Mouse (Mus musculus) kidney, postnatal 4 days (tissue): ENCODE measurements at regions not wholly inside any gene's neighbourhood (a gene's known extent, or its start where the extent isn't known, plus 50 kb on each side); places are given as distances from the start of the nearest gene placed in this dataset.

Experiments
- DNase-seq, 2 experiments: peaks; one replicate each; pipeline ENCODE4 v3.0.0; 2021; ENCODE audit warnings: mixed read lengths in 2 of 2

- DNase-seq, result no peak
Observed at GRCm38 (mm10) chr6:148719062-148719461, 112.2 kb downstream of the Ipo8 start.

- DNase-seq, result no peak
Observed at GRCm38 (mm10) chr6:148710406-148710805, 120.9 kb downstream of the Ipo8 start.

GRCm38 (mm10) chr6:148708389-148708788 is 122.9 kb downstream of the Ipo8 start:
- no peak for DNase-seq

GRCm38 (mm10) chr6:148705711-148706110 is 125.6 kb downstream of the Ipo8 start:
- peak; percentile 63 to 65 for DNase-seq

- DNase-seq, result peak in 1 of 2 experiments; percentile 3
Observed at GRCm38 (mm10) chr6:148693329-148693728, 137.9 kb downstream of the Ipo8 start.

GRCm38 (mm10) chr6:148687770-148688169 is 143.5 kb downstream of the Ipo8 start:
- peak; percentile 83 to 84 for DNase-seq

- no peak for DNase-seq
Observed at GRCm38 (mm10) chr6:148660152-148660551, 171.1 kb downstream of the Ipo8 start.

GRCm38 (mm10) chr6:148653216-148653615 is 178.1 kb downstream of the Ipo8 start:
- no peak for DNase-seq

- no peak for DNase-seq
Observed at GRCm38 (mm10) chr6:148652434-148652833, 178.8 kb downstream of the Ipo8 start.

GRCm38 (mm10) chr6:148647423-148648390 is 183.6 kb downstream of the Ipo8 start:
- no peak for DNase-seq

GRCm38 (mm10) chr6:148640595-148640994 is 190.7 kb downstream of the Ipo8 start:
- no peak for DNase-seq

- DNase-seq, result no peak
Observed at GRCm38 (mm10) chr6:148634148-148634547, 190.0 kb upstream of the Tmtc1 start.

GRCm38 (mm10) chr6:148627090-148627605 is 183.0 kb upstream of the Tmtc1 start:
- no peak for DNase-seq

GRCm38 (mm10) chr6:148623119-148623770 is 179.1 kb upstream of the Tmtc1 start:
- DNase-seq, result no peak

GRCm38 (mm10) chr6:148620034-148620433 is 175.8 kb upstream of the Tmtc1 start:
- no peak for DNase-seq

- no peak for DNase-seq
Observed at GRCm38 (mm10) chr6:148615931-148616330, 171.7 kb upstream of the Tmtc1 start.

- DNase-seq, result peak in 1 of 2 experiments; percentile 7
Observed at GRCm38 (mm10) chr6:148615442-148615841, 171.3 kb upstream of the Tmtc1 start.

- no peak for DNase-seq
Observed at GRCm38 (mm10) chr6:148608881-148609280, 164.7 kb upstream of the Tmtc1 start.

- no peak for DNase-seq
Observed at GRCm38 (mm10) chr6:148605226-148605625, 161.0 kb upstream of the Tmtc1 start.

GRCm38 (mm10) chr6:148604790-148605189 is 160.6 kb upstream of the Tmtc1 start:
- DNase-seq, result no peak

GRCm38 (mm10) chr6:148603878-148604277 is 159.7 kb upstream of the Tmtc1 start:
- DNase-seq, result no peak

- no peak for DNase-seq
Observed at GRCm38 (mm10) chr6:148603460-148603859, 159.3 kb upstream of the Tmtc1 start.

- no peak for DNase-seq
Observed at GRCm38 (mm10) chr6:148602894-148603293, 158.7 kb upstream of the Tmtc1 start.

- no peak for DNase-seq
Observed at GRCm38 (mm10) chr6:148600934-148601333, 156.7 kb upstream of the Tmtc1 start.
